Mouse (Mus musculus): ENCODE results near the gene Nemf. TPM values are rescaled to one million over a fixed set of nuclear protein-coding genes. Genes with fewer than 3 reads are reported as not detected.
A peak's percentile ranks its signal among the peaks of the same experiment; 100 is the strongest.

Nemf gene
- total and polyA plus RNA-seq, 2 experiments from 2014 or later = 47.7 to 64.7 TPM

DNA sequence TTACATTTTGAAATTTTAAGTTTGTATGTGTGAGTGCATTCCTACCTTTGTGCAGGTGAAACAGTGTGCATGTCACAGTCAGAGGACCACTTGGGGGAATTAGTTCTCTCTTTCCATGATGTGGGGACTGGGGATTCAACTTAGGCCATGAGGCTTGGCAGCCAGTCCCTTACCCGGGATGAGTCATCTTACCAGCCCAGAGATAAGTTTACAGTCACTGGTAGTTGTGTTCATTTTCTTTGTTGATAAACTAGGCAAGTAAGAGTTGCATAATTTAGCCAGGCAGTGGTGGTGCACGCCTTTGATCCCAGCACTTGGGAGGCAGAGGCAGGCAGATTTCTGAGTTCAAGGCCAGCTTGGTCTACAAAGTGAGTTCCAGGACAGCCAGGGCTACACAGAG is 52.9 kb downstream of the Nemf start:
- H3K4me3 ChIP-seq (ENCODE audit: low read depth, low read length) = no peak overlapping the region
- no peak for DNase-seq
- ATAC-seq = no peak
- no peak overlapping the region for H3K27ac ChIP-seq (ENCODE audit: low read depth, low read length)
- WGBS = 94% methylated on average over 2 of the region's 2 CpGs
- no peaks in the 10 kb centered on the region for H3K27me3 ChIP-seq (ENCODE audit: insufficient read depth, low read length)
- no peak for TF ChIP-seq CTCF (IDR thresholded peaks at IDR 0.05; ENCODE audit: low read depth)
- no peak overlapping the region for H3K9ac ChIP-seq
- peaks cover 73% of the 10 kb centered on the region for H3K36me3 ChIP-seq (ENCODE audit: insufficient read depth)
- no peaks in the 10 kb centered on the region for H3K9me3 ChIP-seq (ENCODE audit: low read length)
- H3K4me2 ChIP-seq (ENCODE audit: low read depth) = no peak overlapping the region
- no peaks in the 10 kb centered on the region for H3K4me1 ChIP-seq (ENCODE audit: insufficient read depth)

DNA sequence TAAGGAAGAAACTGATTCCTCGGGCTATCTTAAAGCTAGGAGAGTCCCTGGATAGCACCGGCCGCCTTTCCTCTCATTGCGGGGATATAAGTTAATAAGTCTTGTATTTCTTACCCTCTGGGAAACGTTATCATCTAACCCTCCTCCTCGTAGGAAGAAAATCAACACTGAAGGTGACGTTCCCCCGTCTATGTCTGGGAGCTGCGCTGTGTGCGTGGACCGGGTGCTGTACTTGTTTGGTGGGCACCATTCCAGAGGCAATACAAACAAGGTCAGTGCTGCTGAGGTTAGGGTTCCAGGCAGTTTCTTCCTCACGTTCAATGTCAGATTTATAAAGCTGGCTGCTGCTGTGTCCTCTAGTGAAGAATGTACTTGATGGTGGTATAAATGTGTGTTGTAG is 54.8 kb downstream of the Nemf start:
- TF ChIP-seq CTCF (IDR thresholded peaks at IDR 0.05; ENCODE audit: low read depth) = no peak
- no peak overlapping the region for H3K9ac ChIP-seq
- H3K27ac ChIP-seq (ENCODE audit: low read depth, low read length) = no peak overlapping the region
- H3K4me1 ChIP-seq (ENCODE audit: insufficient read depth) = no peaks in the 10 kb centered on the region
- H3K9me3 ChIP-seq (ENCODE audit: low read length) = no peaks in the 10 kb centered on the region
- H3K36me3 ChIP-seq (ENCODE audit: insufficient read depth) = peaks cover 54% of the 10 kb centered on the region
- no peak overlapping the region for H3K4me3 ChIP-seq (ENCODE audit: low read depth, low read length)
- no peaks in the 10 kb centered on the region for H3K27me3 ChIP-seq (ENCODE audit: insufficient read depth, low read length)
- H3K4me2 ChIP-seq (ENCODE audit: low read depth) = no peak overlapping the region
- no peak for DNase-seq
- WGBS = 95% methylated on average over 12 of the region's 12 CpGs
- no peak for ATAC-seq

DNA sequence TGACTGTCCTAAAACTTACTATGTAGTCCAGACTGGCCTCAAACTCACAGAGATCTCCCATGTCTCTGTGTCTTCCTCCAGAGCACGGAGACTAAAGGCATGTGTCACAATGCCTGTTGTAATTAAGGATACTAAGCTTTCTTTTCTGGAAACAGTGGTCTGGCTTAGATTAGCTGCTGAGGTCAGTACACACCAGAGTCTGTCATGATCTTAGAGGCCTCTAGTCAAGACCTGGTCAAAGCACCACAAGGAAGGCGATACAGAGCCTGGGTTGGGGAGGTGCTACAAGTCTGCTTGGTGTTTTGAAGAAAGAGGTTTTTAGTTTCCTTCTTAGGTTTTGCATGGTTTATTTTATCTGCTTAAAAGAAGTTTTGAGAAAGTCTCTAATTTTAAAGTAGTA is 56.6 kb downstream of the Nemf start:
- no peak overlapping the region for H3K27ac ChIP-seq (ENCODE audit: low read depth, low read length)
- H3K9ac ChIP-seq = no peak overlapping the region
- WGBS = 87% methylated on average over 2 of the region's 2 CpGs
- DNase-seq = no peak
- ATAC-seq = no peak
- H3K27me3 ChIP-seq (ENCODE audit: insufficient read depth, low read length) = no peaks in the 10 kb centered on the region
- H3K36me3 ChIP-seq (ENCODE audit: insufficient read depth) = peaks cover 39% of the 10 kb centered on the region
- H3K4me1 ChIP-seq (ENCODE audit: insufficient read depth) = no peaks in the 10 kb centered on the region
- no peaks in the 10 kb centered on the region for H3K9me3 ChIP-seq (ENCODE audit: low read length)
- TF ChIP-seq CTCF (IDR thresholded peaks at IDR 0.05; ENCODE audit: low read depth) = no peak
- H3K4me3 ChIP-seq (ENCODE audit: low read depth, low read length) = no peak overlapping the region
- H3K4me2 ChIP-seq (ENCODE audit: low read depth) = no peak overlapping the region

DNA sequence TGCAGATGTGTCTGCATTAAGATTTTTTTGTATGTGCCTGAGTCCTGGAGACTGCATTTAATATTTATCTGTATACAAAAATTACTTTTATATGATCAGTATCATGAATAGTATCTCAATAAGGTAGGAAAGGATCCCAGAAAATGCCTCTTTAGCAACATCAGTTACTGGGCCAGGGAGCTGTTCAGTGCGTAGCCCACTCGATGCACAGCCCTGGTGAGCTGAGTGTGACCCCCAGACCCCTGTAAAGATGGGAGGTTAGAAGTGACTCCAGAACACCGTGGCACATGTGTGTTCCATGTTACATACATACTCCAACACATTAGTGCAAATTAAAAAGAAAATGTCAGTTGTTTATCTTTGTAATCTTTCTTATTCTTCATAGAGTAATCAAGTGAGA is 57.1 kb downstream of the Nemf start:
- Histone ChIP-seq H3K27me3 (ENCODE audit: insufficient read depth, low read length) (no peaks in the 10 kb centered on the region), H3K4me3 (ENCODE audit: low read depth, low read length) (no peak overlapping the region), H3K9ac (no peak overlapping the region), H3K4me2 (ENCODE audit: low read depth) (no peak overlapping the region), H3K36me3 (ENCODE audit: insufficient read depth) (peaks cover 33% of the 10 kb centered on the region), H3K27ac (ENCODE audit: low read depth, low read length) (no peak overlapping the region), H3K9me3 (ENCODE audit: low read length) (no peaks in the 10 kb centered on the region), H3K4me1 (ENCODE audit: insufficient read depth) (no peaks in the 10 kb centered on the region)
- DNase-seq (no peak), ATAC-seq (no peak)
- no peak for TF ChIP-seq CTCF (IDR thresholded peaks at IDR 0.05; ENCODE audit: low read depth)
- 94% methylated on average over 3 of the region's 3 CpGs for WGBS

DNA sequence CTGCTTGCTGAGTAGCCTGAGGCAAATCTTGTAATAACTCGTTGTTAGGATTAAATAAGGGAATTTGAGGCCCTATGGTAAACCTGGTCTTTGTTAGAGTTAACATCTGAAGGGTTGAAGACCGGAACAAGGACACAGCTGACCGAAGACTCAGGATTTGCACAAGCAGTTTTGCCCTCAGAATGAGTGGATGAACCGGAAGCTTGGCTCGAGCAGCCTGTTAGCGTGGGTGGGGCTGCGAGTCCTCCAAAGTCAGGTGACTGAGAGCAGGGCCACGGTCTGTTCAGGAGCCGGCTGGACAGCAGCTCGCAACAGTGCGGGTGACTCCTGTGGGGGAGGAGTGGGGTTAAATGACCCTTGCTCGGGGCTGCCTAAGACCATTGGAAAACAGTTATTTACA is 57.7 kb downstream of the Nemf start:
- no peak overlapping the region for H3K9ac ChIP-seq
- H3K9me3 ChIP-seq (ENCODE audit: low read length) = no peaks in the 10 kb centered on the region
- no peak overlapping the region for H3K4me2 ChIP-seq (ENCODE audit: low read depth)
- no peaks in the 10 kb centered on the region for H3K27me3 ChIP-seq (ENCODE audit: insufficient read depth, low read length)
- peaks cover 29% of the 10 kb centered on the region for H3K36me3 ChIP-seq (ENCODE audit: insufficient read depth)
- H3K4me1 ChIP-seq (ENCODE audit: insufficient read depth) = no peaks in the 10 kb centered on the region
- H3K4me3 ChIP-seq (ENCODE audit: low read depth, low read length) = no peak overlapping the region
- no peak for ATAC-seq
- H3K27ac ChIP-seq (ENCODE audit: low read depth, low read length) = no peak overlapping the region
- 74% methylated on average over 12 of the region's 12 CpGs for WGBS
- DNase-seq = no peak
- TF ChIP-seq CTCF (IDR thresholded peaks at IDR 0.05; ENCODE audit: low read depth) = no peak

DNA sequence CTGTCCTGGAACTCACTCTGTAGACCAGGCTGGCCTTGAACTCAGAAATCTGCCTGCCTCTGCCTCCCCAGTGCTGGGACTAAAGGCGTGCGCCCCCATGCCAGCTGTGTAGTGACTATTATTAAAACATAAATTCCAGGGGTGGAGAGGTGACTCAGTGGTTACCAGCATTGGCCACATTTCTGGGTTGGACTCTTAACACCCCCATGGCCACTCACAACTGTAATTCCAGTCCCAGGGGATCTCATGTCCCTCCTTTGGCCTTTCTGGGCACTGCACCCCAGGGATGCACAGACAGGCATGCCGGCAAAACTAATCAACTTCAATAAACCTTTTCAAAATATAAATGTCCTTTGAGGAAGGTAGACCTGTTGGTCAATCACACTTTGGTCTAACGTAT is 58.7 kb downstream of the Nemf start:
- H3K27me3 ChIP-seq (ENCODE audit: insufficient read depth, low read length) = no peaks in the 10 kb centered on the region
- H3K36me3 ChIP-seq (ENCODE audit: insufficient read depth) = peaks cover 20% of the 10 kb centered on the region
- TF ChIP-seq CTCF (IDR thresholded peaks at IDR 0.05; ENCODE audit: low read depth) = peak; percentile 16; the same call in 1 of the 2 replicates
- 93% methylated on average over 4 of the region's 4 CpGs for WGBS
- H3K4me3 ChIP-seq (ENCODE audit: low read depth, low read length) = no peak overlapping the region; the same call in 1 of the 2 replicates
- H3K9me3 ChIP-seq (ENCODE audit: low read length) = no peaks in the 10 kb centered on the region
- H3K9ac ChIP-seq = no peak overlapping the region
- DNase-seq (no peak), ATAC-seq (no peak)
- H3K4me1 ChIP-seq (ENCODE audit: insufficient read depth) = no peaks in the 10 kb centered on the region
- H3K27ac ChIP-seq (ENCODE audit: low read depth, low read length) = no peak overlapping the region
- peak overlapping the region; percentile 57 for H3K4me2 ChIP-seq (ENCODE audit: low read depth)

DNA sequence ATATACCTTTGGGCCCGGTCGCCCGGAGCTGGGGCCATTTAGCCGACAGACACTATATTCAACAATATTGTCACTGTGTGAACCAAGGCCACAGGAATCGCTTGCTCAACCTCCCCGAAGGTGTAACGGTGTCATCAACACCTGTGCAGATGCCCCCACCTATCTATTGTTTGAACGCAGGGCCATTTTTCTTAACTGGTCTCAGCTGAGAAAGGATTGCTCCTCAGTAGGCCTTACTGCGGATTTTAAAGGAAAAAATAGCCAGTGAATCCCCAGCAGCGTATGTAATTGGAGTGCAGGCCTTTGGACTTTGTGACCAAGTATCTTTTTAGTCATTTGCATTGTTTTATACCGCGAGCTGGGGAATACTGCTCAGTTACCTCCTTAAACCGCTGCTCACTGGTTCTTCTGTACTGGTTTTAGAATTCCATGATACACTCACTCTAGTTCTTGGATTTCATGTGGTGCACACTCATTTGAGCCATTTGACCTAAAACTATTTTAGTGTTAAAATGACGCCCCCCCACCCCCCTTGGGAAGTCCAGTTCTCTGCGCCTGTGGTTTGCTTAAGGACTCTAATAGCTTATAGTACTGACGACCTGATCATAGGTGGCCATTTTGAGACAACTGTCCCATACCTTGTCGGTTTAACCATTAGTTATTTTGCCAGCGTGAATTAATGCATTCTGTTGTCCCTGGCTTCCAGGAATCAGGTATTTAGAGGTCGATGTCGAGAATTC is 59.4 kb downstream of the Nemf start:
- H3K4me3 ChIP-seq (ENCODE audit: low read depth, low read length) = peak overlapping the region; percentile 99
- peak overlapping the region; percentile 99 for H3K9ac ChIP-seq
- peak overlapping the region; percentile 57 for H3K4me2 ChIP-seq (ENCODE audit: low read depth)
- H3K27me3 ChIP-seq (ENCODE audit: insufficient read depth, low read length) = no peaks in the 10 kb centered on the region
- no peaks in the 10 kb centered on the region for H3K9me3 ChIP-seq (ENCODE audit: low read length)
- 16% methylated on average over 20 of the region's 20 CpGs for WGBS
- H3K4me1 ChIP-seq (ENCODE audit: insufficient read depth) = no peaks in the 10 kb centered on the region
- no peak for TF ChIP-seq CTCF (IDR thresholded peaks at IDR 0.05; ENCODE audit: low read depth)
- DNase-seq (no peak), ATAC-seq (no peak; the same call in 1 of the 2 replicates)
- peaks cover 16% of the 10 kb centered on the region for H3K36me3 ChIP-seq (ENCODE audit: insufficient read depth)
- peak overlapping the region; percentile 98 for H3K27ac ChIP-seq (ENCODE audit: low read depth, low read length)
